In the genomic region with DNA sequence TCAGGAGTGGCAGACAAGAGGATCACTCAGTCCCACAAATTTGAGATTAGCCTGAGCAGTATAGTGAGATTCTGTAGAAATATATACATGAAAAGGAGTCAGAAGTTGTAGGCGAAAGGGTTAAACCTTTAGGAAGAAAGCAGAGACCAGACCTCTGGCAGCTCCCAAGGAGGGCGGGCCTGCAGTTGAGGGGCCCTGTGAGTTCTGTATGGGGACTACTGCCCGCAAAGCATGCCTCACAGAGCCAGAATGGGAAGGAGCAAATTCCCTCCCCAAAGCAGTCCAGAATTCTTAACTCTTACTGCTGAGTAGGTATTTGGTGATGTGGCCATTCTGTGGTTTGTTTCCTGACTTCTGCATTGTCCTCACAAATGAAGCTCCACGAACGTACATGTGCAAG, we compare ENCODE assay signal across 12 mouse cellular contexts. TPM values are rescaled to one million over a fixed set of nuclear protein-coding genes. Genes with fewer than 3 reads are reported as not detected.
A peak's percentile ranks its signal among the peaks of the same experiment; 100 is the strongest.
DNase-seq lines count a peak whose midpoint lies in the region; ATAC-seq lines count a peak whose summit lies in the region.
"Had no signal": no experiment of that assay in that cellular context is flagged by ENCODE, and none has a peak within 500 bp of the region (broad histone marks: within the 10 kb centered on the region; RNA-seq: fewer than 3 reads in every experiment).

No protein-coding gene starts in this region.

- H3K4me3 ChIP-seq in forebrain, embryonic 12.5 days (replicated peaks): no peak overlapping the region
- no peak overlapping the region for H3K4me3 ChIP-seq in forebrain, embryonic 14.5 days (ENCODE audit: low read depth, low read length)
- H3K4me3 ChIP-seq in lung, embryonic 15.5 days: no peak overlapping the region
- H3K4me3 ChIP-seq: hindbrain, embryonic 15.5 days had no signal

- peak overlapping the region; percentile 26; the same call in 1 of the 2 replicates for H3K27ac ChIP-seq in forebrain, embryonic 12.5 days
- no peak overlapping the region for H3K27ac ChIP-seq in forebrain, embryonic 14.5 days (ENCODE audit: low read depth, low read length)
- peak overlapping the region; percentile 94 for H3K27ac ChIP-seq in lung, embryonic 15.5 days
- H3K27ac ChIP-seq: hindbrain, embryonic 15.5 days had no signal

- H3K4me2 ChIP-seq in forebrain, embryonic 12.5 days: peak overlapping the region; percentile 8; the same call in 1 of the 2 replicates
- no peak overlapping the region for H3K4me2 ChIP-seq in forebrain, embryonic 14.5 days (ENCODE audit: low read length)
- H3K4me2 ChIP-seq in lung, embryonic 15.5 days: peak overlapping the region; percentile 42
- H3K4me2 ChIP-seq: hindbrain, embryonic 15.5 days had no signal

- WGBS in forebrain, embryonic 12.5 days: 46% methylated on average over 5 of the region's 5 CpGs
- WGBS in forebrain, embryonic 14.5 days: 31% methylated on average over 5 of the region's 5 CpGs
- WGBS in lung, embryonic 15.5 days: 7% methylated on average over 5 of the region's 5 CpGs

- no peaks in the 10 kb centered on the region for H3K9me3 ChIP-seq in forebrain, embryonic 12.5 days
- H3K9me3 ChIP-seq in forebrain, embryonic 14.5 days (replicated peaks; ENCODE audit: control insufficient read depth, low read length): no peaks in the 10 kb centered on the region
- no peaks in the 10 kb centered on the region for H3K9me3 ChIP-seq in lung, embryonic 15.5 days
- H3K9me3 ChIP-seq: hindbrain, embryonic 15.5 days had no signal

- no peaks in the 10 kb centered on the region for H3K27me3 ChIP-seq in forebrain, embryonic 12.5 days
- no peaks in the 10 kb centered on the region for H3K27me3 ChIP-seq in forebrain, embryonic 14.5 days (replicated peaks; ENCODE audit: control insufficient read depth, insufficient read depth, low read length)
- H3K27me3 ChIP-seq in lung, embryonic 15.5 days: no peaks in the 10 kb centered on the region
- H3K27me3 ChIP-seq: hindbrain, embryonic 15.5 days had no signal

- peaks cover 9% of the 10 kb centered on the region for H3K4me1 ChIP-seq in forebrain, embryonic 12.5 days
- no peaks in the 10 kb centered on the region for H3K4me1 ChIP-seq in forebrain, embryonic 14.5 days (ENCODE audit: control insufficient read depth, insufficient read depth, low read length)
- H3K4me1 ChIP-seq in lung, embryonic 15.5 days: peaks cover 59% of the 10 kb centered on the region

- H3K36me3 ChIP-seq in forebrain, embryonic 12.5 days (replicated peaks): no peaks in the 10 kb centered on the region
- H3K36me3 ChIP-seq in forebrain, embryonic 14.5 days (ENCODE audit: control insufficient read depth, insufficient read depth, low read length): no peaks in the 10 kb centered on the region
- H3K36me3 ChIP-seq in lung, embryonic 15.5 days: peaks cover 17% of the 10 kb centered on the region; the same call in 1 of the 2 replicates
- H3K36me3 ChIP-seq: hindbrain, embryonic 15.5 days had no signal

- no peak for DNase-seq in forebrain, embryonic 14.5 days (ENCODE audit: low spot score)
- no peak for DNase-seq in lung, postnatal 25 days (ENCODE audit: low spot score)
- DNase-seq in c-Kit-positive CD71-positive TER-119-positive erythroid progenitor cells, embryonic 14.5 days (ENCODE audit: low spot score): no peak
- no peak for DNase-seq in urinary bladder, postnatal 25 days (ENCODE audit: low spot score)
- DNase-seq: B cell, adult 2 months; cerebellum, adult 18-20 months; lung, postnatal 10 days had no signal

- no peak overlapping the region for H3K9ac ChIP-seq in forebrain, embryonic 12.5 days
- H3K9ac ChIP-seq in forebrain, embryonic 14.5 days (ENCODE audit: low read length): no peak overlapping the region
- no peak overlapping the region; the same call in 1 of the 2 replicates for H3K9ac ChIP-seq in lung, embryonic 15.5 days
- H3K9ac ChIP-seq: hindbrain, embryonic 15.5 days had no signal

- ATAC-seq in forebrain, embryonic 12.5 days (ENCODE audit: low FRiP score): no peak
- no peak for ATAC-seq in forebrain, embryonic 14.5 days
- peak; percentile 86 for ATAC-seq in lung, embryonic 15.5 days (ENCODE audit: borderline replicate concordance, extremely low read depth, low FRiP score, low TSS enrichment)
- peak; percentile 28 for ATAC-seq in granulocyte monocyte progenitor cell, adult 5-6 weeks (replicated peaks; ENCODE audit: poor library complexity, severe bottlenecking)
- 0 out of 2 replicates have a peak, but pooled peaks have one; percentile 19 for ATAC-seq in megakaryocyte, adult 5-6 weeks (ENCODE audit: poor library complexity, severe bottlenecking)

RNA-seq across cellular contexts. Expression of a gene that starts 11.6 kb away (rescaled TPM):
- 22.7 TPM in 2 replicates for polyA plus RNA-seq in forebrain, embryonic 12.5 days (2016; fragmentation: Nextera tagmentation; extraction: Ambion mirVana)
- 9.6 and 10.9 TPM in 2 replicates for polyA plus RNA-seq in forebrain, embryonic 14.5 days (2014; fragmentation: Nextera tagmentation; extraction: Ambion mirVana)
- 58.4 and 62.5 TPM in 2 replicates for polyA plus RNA-seq in lung, embryonic 15.5 days (2015; fragmentation: Nextera tagmentation; extraction: Ambion mirVana)
- 0.04 and 0.73 TPM in 2 replicates for total RNA-seq in granulocyte monocyte progenitor cell, adult 5-6 weeks (2014; fragmentation: Nextera tagmentation)
- 0.78 and 1.5 TPM in 2 replicates for total RNA-seq in granulocyte monocyte progenitor cell, adult 5-6 weeks (2017)
- 0.69 and 1.9 TPM in 2 replicates for total RNA-seq in megakaryocyte, adult 5-6 weeks (2015)
- total RNA-seq in megakaryocyte, adult 5-6 weeks (2017): 3.7 and 5.7 TPM in 2 replicates

Comparison
In these comparisons a context has a peak if more than half of its experiments do, and no peak if none do; other contexts are left out.
1. ATAC-seq: peak in lung, embryonic 15.5 days (single experiment), granulocyte monocyte progenitor cell, adult 5-6 weeks (single experiment) and megakaryocyte, adult 5-6 weeks (single experiment); none in forebrain, embryonic 12.5 days (single experiment) and forebrain, embryonic 14.5 days (single experiment).